Mouse (Mus musculus) urinary bladder, postnatal 14 days (tissue): ENCODE data around the gene Slc5a1.

ENCODE experiments used
- DNase-seq: peaks from one replicate; pipeline ENCODE4 v3.0.0; 2021; ENCODE audit warnings: low spot score

Slc5a1 gene

DNA sequence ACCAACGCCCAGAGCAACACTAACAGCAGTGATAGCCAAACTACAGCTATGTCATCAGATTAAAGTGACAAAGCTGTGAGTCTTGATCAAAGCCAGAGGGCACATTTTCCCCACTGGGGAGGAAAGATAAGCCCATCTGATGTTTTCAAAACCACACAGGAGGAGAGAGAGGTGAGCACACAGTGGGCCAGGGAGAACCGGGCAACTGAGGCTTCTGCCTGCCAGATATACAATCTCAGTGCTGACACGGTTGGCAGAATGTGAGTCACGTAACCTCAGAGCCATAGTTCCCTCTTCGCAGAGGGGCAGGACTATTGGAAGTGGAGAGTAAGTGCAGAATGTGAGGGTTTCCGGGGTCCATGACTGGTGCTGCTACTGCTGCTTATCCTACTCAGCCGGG is 89.5 kb downstream of the Slc5a1 start:
- no peak for DNase-seq

DNA sequence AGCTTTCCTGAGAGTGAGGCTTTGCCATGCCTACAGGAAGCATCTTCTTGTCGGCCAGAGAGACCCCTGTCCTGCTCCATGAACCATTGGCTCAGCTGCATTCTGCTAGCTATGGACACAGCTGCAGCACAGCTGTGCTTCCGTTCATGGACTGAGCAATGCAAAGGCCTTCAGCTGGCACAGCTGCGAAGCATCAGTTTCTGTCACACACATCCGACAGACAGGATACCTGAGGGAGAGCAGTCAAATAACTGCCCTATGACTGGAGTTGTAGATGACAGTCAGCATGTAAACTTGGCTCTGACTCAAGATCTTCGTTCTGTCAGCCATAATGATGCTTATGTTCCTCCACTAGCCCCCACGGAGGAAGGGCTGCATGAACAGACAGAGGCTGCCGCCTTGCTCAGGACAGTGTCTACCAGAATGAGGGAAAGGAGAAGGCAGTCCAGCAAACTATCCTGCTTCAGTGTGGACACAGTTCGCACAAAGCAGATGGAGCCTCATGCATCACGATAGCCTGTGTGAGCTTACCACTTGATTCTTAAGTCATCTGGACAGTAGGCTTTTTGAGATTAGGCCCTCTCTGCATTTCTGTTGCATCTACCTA is 91.3 kb downstream of the Slc5a1 start:
- DNase-seq = no peak

DNA sequence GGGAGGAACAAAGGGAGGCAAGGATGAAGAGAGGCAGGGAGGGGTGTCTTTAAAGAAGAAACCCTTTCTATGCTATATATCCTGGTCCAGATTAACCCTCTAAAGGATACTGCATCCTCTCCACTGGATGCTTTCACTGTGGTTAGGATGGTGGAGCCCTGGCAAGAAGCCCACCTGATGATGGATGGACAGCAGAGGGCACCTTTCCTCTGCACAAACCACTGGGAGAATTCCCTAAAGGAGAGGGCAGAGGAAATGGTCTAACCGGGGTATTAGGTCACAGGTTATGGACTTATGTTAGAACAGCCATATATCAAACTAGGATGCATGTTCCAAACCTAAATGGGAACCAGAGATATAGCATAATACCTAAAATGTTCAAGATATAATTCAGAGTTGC is 96.1 kb downstream of the Slc5a1 start:
- DNase-seq = no peak

DNA sequence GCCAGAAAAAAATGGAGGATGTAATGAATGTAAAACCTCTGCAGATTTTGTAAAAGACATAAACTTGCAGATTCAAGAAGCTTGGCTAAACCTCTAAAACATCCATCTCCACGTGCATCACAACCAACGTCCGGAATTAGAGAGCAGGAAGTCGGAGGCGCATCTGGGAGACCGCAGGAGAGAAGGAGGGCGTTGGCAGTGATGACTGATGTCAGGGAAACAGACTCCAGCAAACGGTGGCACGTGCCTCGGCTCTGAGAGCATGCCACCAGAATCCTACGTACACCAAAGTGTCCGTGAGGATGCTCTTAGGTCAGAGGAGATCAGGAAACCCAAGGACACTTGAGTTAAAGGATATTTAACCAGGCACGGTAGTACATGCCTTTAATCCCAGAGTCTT is 97.7 kb downstream of the Slc5a1 start:
- DNase-seq = no peak

GRCm38 (mm10) chr5:33202516-33203170 is 98.6 kb downstream of the Slc5a1 start:
- DNase-seq = no peak

DNA sequence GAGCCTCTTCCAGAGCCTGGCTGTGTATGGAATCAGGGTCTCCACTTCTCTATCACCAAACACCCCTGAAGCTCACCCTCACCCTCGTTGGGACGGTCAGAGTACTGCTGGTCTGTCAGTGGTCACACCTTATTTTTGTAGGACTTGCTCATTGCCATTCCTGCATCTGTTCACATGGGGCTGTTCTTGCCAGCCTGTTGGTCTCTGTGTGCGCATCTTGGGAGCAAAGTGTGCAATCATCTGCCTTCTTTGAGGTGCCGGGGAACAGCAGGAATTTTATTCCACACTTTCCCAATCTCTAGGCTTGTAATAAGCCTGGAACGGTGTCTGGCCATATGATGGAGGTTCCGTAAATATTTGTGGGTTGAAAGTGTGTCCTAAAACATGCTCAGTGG is 99.1 kb downstream of the Slc5a1 start:
- no peak for DNase-seq

- DNase-seq = peak; percentile 85
Observed at GRCm38 (mm10) chr5:33203691-33204242, 99.7 kb downstream of the Slc5a1 start.

GRCm38 (mm10) chr5:33204284-33204683 is 100.3 kb downstream of the Slc5a1 start:
- DNase-seq = no peak

- DNase-seq = no peak
Observed at GRCm38 (mm10) chr5:33206328-33206727, 102.3 kb downstream of the Slc5a1 start.

- no peak for DNase-seq
Observed at GRCm38 (mm10) chr5:33207136-33207535, 103.1 kb downstream of the Slc5a1 start.

- DNase-seq = no peak
Observed at GRCm38 (mm10) chr5:33208533-33209245, 104.7 kb downstream of the Slc5a1 start.

DNA sequence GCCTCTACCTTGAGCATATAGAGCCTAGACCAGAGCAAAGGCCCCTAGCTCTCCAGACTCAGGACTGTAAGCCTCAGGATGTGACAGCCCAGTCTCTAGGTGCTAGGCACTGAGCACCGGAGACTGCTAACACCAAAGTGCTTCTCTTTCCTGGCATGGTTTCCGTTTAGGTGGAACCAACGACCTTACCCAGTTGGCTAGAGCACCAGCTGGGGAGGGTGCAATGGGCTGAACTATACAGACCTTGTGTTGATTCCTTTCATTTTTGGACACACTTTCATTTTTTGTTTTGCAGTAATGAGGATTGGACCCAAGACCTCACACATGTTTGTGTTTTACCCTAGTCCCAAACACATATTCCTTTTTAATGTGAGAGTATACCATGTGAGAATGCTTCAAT is 106.5 kb downstream of the Slc5a1 start:
- no peak for DNase-seq

- no peak for DNase-seq
Observed at GRCm38 (mm10) chr5:33211254-33211653, 107.2 kb downstream of the Slc5a1 start.
